Mouse (Mus musculus): ENCODE results near the gene Trpv3. TPM values are rescaled to one million over a fixed set of nuclear protein-coding genes. Genes with fewer than 3 reads are reported as not detected.

Trpv3 gene
- total RNA-seq (2021), result under 1 TPM; 0.73 to 0.79 TPM

DNA sequence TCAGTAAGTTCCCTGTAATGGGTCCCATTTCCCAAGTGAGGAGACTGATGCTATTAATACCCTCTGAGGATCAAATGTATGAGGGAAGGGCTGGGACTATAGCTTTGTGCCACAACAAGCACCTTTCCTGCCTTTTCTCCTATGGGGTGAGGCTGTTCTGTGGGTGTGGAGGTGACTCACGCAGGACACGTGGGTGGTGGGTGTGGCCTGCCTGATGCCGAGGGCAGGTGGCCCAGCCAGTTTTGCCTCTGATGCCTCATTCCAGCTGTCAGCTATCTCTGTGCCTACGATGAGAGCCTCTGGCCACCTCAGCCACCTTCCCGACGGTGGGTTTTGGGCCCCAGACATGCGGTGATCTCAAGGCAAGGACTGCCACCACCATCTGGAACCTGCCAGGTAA, at the start of gene Trpv3:
TSS of gene Trpv3 (plus strand) at position 122 of the 400 bp plus-strand sequence.
- intact Hi-C loops (cut with DNase I), result no loop called here
- no peak for DNase-seq (ENCODE audit: extremely low spot score in 1 of 2, low spot score in 2 of 2)

DNA sequence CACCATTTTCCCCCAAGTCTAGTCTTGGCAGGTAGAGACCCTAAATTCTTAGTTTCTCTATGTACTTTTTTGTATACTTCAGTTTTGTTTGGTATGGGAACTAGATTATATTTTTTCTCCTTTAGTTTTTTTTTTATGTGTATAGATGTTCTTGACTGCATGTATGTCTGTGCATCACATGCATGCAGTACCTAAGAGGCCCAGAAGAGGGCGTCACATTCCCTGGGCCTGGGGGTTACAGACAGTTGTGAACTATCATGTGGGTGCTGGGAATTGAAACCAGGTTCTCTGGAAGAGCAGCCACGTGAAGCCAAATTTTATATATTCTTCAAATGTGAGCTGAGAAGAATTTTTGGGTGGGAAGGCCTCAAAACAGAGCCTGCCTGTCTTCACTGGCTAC, 47.5 kb upstream of the Trpv3 start:
- no peak for DNase-seq (ENCODE audit: extremely low spot score in 1 of 2, low spot score in 2 of 2)
- intact Hi-C loops (cut with DNase I), result no loop called here

DNA sequence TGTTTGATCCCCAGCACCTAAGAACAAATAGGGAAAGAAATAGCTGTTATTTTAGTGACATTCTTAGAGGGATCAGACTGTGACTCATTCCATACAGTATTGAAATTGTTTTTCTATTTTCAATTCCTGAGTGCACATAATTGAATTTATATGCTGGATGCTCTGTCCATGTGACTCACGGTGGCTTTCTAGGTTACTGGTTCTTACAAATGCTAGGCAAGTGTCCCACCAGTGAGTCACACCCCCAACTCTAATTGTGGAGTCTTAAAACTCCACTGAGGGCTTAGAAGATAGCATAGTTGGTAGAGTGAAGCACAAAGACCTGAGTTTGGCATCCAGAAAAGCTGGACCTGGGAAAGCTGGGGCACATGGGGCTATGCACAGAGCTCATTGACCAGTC, 46.5 kb upstream of the Trpv3 start:
- intact Hi-C loops (cut with DNase I), result no loop called here
- DNase-seq (ENCODE audit: extremely low spot score in 1 of 2, low spot score in 2 of 2), result no peak

DNA sequence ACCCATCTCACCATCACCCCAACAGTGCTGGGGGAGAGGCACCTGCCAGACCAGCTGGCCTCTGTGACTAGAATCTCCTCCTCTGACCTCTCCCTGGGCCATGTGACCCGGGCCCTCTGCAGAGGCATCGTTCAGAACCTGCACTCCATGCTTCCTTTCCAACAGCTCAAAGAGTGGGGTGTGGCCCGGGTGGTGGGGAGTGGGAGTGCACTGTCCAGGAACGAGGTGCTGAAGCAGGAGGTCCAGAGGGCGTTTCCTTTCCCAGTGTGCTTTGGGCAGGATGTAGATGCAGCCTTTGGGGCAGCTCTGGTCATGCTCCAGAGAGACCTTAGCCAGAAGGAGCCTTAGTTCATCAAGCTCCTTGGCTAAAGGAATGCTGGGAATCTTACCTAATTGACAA, 44.3 kb upstream of the Trpv3 start:
- DNase-seq (ENCODE audit: extremely low spot score in 1 of 2, low spot score in 2 of 2), result no peak
- intact Hi-C loops (cut with DNase I), result no loop called here

DNA sequence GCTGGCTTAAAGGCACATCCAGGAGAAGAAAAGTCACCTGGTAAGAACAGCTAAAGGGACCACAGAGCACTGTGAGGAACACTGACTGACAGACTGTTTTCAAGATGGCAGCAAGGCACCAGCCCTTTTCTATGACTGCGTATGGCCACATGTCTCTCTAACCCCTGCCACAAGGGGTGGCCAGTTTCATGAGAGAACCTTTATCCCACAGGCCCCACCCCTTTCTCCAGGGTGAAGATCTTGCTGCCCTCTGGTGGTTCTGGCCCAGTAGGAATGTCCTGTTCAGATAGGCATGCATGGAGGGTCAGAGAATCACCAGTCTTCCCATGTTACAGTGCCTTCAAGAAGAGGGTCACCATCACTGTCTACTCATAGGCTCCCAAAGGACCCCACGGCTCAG, 43.2 kb upstream of the Trpv3 start:
- peak in 1 of 2 experiments; percentile 50 for DNase-seq (ENCODE audit: extremely low spot score in 1 of 2, low spot score in 2 of 2)
- intact Hi-C loops (cut with DNase I), result no loop called here

DNA sequence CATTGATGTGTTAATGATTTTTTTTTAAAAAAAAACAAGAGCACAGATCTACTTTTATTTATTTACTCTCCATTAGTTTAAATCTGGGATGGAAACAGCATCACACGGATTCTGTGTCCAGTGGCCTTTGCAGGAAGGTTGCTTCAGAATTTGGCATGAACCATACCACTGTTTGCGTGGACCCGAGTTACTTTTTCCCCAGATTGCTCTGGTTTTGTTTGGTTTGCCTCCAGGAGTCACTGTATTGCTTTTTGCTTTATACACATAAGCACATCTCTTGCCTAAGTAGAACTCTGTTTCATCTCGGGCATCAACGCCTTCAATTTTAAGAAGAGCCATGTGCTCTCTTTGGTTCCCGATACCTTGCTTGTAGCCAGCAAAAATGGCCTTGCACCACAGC, 41.3 kb upstream of the Trpv3 start:
- intact Hi-C loops (cut with DNase I), result no loop called here
- no peak for DNase-seq (ENCODE audit: extremely low spot score in 1 of 2, low spot score in 2 of 2)

DNA sequence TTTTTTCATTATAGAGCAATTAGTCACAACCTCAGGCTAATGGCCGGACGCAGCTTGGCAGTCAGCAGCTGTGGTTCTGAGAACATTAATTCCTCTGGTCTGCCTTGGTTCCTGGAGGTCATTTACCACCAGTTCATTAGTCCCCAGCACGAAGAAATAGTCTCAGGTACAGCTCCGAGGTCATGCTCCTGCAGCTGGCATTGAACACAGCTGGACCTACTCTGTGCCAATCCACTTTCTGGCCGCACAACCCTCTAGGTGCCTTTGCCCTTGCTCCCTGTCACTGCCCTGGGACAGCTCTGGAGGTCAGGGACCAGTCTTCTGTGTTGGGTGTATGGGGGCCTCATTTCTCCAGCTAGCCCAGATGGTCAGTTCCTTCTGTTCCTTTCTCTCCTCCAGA, 38.3 kb upstream of the Trpv3 start:
- intact Hi-C loops (cut with DNase I), result no loop called here
- no peak for DNase-seq (ENCODE audit: extremely low spot score in 1 of 2, low spot score in 2 of 2)

DNA sequence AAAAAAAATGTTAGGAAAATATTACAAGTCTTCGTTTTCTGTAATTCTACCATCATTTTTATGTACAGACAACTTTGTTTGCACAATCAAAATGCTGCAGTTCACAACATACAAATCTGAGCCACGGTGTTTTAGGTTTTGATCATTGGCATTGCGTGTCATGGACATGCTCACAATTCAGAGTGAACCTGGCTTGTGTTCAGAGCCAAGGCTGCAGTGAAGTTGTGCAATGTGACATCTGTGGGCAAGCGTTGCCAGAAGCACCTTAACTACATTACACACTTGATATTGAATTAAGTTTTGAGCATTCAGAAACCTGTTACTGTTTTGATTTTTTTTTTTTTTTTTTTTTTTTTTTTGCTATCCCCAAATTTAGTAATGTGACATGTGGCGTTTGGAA, 37.1 kb upstream of the Trpv3 start:
- DNase-seq (ENCODE audit: extremely low spot score in 1 of 2, low spot score in 2 of 2), result no peak
- intact Hi-C loops (cut with DNase I), result no loop called here

DNA sequence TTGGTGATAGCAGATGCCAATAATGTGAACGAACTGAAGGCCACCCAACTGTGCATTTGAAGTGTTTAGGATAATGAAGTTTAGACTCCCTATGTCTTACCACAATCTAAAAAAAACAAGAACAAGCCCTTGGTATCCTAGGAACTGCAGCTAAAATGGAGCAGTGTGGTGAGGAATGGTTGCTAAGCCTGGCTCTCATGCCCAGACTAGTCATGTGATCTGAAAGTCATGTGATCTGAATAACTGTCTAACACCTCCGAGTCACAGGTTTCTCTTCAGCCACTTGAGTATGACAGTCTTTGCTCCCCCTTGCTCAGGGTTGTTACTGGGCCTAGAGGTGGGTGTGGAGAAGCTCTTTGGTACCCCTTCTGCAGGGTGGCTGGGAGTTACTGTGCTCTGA, 34.7 kb upstream of the Trpv3 start:
- intact Hi-C loops (cut with DNase I), result no loop called here
- DNase-seq (ENCODE audit: extremely low spot score in 1 of 2, low spot score in 2 of 2), result peak in 1 of 2 experiments; percentile 4

DNA sequence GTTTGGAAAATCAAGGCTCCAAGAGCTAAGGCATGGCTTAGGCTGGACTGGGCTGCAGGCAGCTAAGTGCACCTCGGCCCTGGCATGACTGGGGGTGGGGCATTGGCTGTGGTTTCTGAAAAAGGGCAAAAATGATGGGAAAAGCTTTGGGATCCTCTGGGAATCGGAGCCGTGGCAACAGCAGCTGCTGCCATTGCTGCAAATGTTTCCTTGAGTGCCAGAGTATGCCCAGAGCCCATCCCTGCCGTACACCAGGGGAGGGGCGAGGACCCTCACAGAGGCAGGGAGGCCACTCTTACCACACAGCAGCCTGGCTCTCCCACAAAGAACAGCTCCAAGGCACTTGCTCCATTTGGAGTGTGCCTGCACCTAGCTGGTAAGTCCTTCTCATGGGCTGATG, 33.2 kb upstream of the Trpv3 start, which contains the start of gene Trpv1:
TSS of gene Trpv1 (plus strand) at position 301 of the 400 bp plus-strand sequence.
- DNase-seq (ENCODE audit: extremely low spot score in 1 of 2, low spot score in 2 of 2), result no peak
- intact Hi-C loops (cut with DNase I), result no loop called here

DNA sequence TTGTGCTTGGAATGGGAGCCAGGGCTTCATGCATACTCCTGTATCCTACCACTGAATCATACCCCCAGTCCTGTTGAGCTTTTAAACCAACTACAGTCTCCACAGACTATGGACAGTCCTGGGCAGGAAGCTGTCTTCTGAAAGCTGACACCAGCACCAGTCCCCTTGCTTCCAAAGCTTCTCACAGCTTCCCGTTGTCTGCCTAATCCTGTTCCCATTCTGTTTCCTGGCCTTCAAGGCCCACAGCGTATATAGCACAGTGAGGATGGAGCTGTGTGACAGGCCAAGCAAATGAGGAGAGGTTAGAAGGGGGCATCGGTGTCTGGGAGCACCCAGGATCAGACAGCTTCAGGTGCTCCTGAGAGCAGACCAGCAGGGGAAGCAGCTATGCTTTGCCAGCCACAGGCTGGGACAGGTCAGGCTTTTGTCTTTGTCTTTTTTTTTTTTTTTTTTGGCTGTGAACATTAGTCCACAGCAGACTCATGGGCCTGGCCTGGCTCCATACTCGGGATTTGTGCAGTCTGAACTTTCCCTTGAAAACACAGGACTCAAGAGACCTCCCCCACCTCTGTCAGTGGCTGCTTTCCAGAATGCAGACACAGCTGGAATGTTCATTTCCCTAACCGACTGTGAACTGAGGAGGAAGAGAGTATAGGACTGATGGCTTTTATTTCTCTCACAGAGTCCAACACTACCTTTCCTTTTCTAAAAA, 31.0 kb upstream of the Trpv3 start:
- intact Hi-C loops (cut with DNase I), result no loop called here
- peak in 1 of 2 experiments; percentile 66 for DNase-seq (ENCODE audit: extremely low spot score in 1 of 2, low spot score in 2 of 2)

DNA sequence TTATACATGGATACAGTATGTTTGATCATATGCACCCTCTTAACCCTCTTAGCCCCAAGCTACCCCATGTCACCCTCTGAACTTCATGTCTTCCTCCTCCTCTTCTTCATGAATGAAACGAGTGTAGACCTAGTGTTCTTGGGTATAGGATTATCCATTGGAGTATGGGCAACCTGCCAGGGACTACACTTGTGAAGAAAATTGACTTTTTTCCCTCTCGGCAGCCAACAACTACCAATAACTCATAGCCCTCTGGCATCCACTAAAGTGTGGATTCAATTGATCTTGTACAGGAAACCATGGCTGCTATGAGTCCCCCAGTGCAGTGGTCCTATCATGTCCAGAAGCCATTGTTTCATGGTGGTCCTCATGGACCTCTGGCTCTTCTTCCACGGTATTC, 30.5 kb upstream of the Trpv3 start:
- intact Hi-C loops (cut with DNase I), result no loop called here
- DNase-seq (ENCODE audit: extremely low spot score in 1 of 2, low spot score in 2 of 2), result no peak

DNA sequence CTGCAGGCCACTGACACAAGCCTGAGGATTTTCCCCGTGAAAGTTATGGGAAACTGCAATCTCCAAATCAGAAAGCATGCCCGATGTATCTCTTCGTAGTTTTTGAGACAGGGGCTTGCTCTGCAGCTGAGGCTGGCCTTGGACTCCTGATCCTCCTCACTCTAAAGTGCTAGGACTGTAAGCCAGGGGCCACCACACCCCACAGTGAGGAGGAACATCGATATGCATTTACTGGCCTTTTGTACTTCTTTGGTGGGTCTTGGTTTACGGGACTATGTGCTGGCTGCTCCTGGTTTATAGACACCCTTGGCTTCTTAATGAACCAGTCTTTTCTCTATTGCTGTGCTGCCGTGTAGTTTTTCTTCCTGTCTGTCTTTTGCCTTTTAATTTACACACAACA, 25.0 kb upstream of the Trpv3 start:
- intact Hi-C loops (cut with DNase I), result no loop called here
- no peak for DNase-seq (ENCODE audit: extremely low spot score in 1 of 2, low spot score in 2 of 2)

DNA sequence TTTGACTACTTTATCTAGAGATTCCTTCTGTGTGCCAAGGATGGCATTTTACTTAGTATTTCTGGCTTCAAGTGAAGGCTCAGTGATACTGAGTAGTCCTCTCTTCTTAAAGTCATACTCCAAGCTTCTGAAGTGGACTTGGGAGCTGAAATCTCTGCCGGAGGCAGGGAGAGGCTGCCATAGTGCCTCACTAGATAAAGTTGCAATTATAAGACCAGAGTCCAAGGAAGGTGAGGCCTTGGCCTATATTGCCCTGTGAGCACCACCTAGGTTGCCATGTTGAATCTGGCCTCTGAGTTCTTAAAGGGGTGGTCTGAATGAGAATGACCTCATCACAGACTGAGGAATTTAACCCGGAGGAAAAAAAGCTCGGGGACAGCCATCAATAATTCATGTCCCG, 24.4 kb upstream of the Trpv3 start:
- intact Hi-C loops (cut with DNase I), result no loop called here
- DNase-seq (ENCODE audit: extremely low spot score in 1 of 2, low spot score in 2 of 2), result no peak

DNA sequence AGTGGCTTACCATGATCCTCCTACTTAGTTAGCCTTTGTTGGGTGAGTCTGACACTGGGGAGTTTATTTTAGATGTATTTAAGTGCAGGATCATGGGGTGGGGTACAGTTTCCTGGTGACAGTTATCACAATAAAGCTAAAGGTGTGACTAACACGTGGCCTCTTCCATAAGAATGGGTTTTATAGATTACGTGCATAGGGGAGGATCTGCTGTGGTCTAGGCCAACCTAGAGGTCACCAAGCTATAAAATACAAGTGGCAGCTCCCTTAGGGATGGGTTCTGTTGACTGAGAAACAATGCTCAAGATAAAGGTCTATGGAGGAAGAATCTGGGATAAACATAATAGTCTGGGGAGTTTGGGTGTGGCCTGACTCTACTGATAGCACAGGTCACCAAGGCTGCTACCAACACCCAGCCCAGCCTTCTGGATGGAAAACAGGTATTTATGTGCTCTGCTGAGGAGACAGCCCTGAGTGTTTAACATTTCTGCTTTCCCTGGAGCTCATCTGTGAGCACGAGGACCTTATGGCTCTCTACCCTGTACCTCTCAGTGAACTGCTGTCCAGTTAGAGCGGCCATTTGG, 9.7 kb upstream of the Trpv3 start:
- no peak for DNase-seq (ENCODE audit: extremely low spot score in 1 of 2, low spot score in 2 of 2)
- intact Hi-C loops (cut with DNase I), result no loop called here

DNA sequence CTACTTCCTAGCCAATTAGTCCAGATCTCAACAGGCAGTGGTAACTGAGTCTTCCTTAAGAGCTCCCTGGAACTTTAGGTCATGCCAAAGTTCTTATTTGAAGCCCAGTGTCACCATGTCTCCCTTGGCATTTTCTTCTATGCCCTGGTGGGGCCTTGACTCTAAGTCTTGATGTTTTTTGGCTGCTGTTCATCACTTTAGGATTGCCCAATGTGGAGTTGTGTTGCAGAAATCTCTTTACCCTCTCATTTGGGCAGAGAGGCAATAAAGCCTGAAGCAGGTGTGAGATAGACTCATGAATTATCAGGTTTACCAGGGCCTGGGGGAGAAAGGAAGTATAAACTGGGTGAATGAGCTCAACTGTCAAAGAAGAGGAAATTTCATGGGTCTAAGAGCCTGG, 8.5 kb upstream of the Trpv3 start:
- intact Hi-C loops (cut with DNase I), result no loop called here
- DNase-seq (ENCODE audit: extremely low spot score in 1 of 2, low spot score in 2 of 2), result no peak

DNA sequence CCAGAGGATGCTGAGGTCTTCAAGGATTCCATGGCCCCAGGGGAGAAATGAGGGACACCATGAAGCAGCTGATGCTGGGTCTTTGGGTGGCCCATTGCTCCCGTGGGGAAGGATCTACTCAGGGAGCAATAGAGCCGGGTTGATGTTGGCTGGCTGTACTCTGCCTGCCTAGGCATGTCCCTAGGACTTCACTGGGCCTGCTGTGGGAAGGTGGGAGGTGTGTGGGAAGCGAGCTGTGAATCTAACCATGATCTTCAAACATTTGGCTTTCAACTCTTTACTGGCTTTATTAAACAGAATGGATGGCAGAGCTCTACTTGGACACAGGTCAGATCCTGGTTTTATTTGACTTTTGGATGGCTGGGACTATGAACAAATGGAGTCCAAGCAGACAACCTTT, 6.7 kb upstream of the Trpv3 start:
- no peak for DNase-seq (ENCODE audit: extremely low spot score in 1 of 2, low spot score in 2 of 2)
- intact Hi-C loops (cut with DNase I), result no loop called here

DNA sequence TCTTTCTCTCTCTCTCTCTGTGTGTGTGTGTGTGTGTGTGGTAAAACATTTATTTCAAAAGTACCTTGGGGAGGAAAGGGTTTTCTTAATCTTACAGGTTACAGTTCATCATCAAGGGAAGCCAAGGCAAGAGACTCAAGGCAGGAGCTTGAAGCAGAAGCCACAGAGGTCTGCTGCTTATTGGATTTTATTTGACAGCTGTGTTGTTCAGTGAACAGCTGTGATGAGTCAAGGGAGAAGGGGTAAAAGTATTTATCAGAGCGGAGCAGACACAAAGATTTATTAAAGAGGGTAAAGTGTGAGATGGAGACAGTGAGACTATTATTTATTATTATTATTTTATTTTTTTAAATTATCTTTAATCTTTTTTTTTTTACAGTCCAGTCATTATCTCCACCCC, 5.8 kb upstream of the Trpv3 start:
- intact Hi-C loops (cut with DNase I), result no loop called here
- no peak for DNase-seq (ENCODE audit: extremely low spot score in 1 of 2, low spot score in 2 of 2)

DNA sequence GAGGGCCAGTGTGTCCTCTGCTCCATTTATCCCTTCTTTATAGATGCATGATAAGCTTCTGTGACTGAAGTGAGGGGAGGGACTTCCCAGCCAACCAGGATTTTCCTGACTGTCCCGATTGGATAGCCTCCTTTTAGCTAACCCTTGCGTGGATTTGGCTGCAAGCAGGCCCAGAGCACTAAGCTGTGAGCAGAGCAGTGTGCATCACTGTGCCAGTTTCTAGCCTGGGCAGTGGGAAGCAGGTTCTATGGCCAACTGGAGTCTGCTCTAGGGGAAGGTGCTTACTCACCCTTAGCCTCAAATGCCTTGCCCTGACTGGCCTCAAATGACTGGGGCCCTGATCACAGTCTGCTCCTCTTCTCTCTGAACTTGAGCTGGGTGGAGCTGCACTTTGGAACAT, 7.6 kb downstream of the Trpv3 start:
- no peak for DNase-seq (ENCODE audit: extremely low spot score in 1 of 2, low spot score in 2 of 2)
- intact Hi-C loops (cut with DNase I), result no loop called here

DNA sequence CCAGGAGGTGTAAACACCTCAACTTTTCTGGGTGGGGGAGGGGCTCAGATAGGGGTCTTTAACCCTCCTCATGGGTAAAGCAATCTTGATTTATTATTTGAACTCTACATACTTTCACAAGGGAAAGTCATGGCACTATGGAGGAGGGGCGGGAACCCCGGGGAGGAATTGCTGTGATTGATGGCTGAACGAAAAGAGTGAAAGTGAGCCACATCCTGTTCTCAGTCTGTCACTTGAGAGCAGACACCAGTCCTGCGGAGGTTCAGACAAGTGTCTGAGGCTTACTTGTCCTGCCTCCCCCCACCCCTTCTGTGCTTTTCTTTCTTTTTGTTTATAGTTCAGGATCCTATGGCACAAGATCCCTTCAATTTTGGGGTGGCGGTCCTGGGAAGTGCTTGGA, 13.5 kb downstream of the Trpv3 start:
- intact Hi-C loops (cut with DNase I), result loop anchor here (10.0 kb wide), 2 partner anchors 146 to 1074 kb away; partner anchors contain the start of genes Haspin and Olfr411
- DNase-seq (ENCODE audit: extremely low spot score in 1 of 2, low spot score in 2 of 2), result no peak
